Mouse (Mus musculus) liver, postnatal 0 days (tissue): ENCODE measurements around the gene Igfn1. TPM values are rescaled to one million over a fixed set of nuclear protein-coding genes. Genes with fewer than 3 reads are reported as not detected.

ENCODE experiments used
- ATAC-seq: fragments of 200-750 bp; cut with Nextera tagmentation; 2 replicates; pipeline ENCODE4 v1.8.0; 2017; ENCODE audit warnings: mild to moderate bottlenecking, moderate library complexity
- DNase-seq: peaks from one replicate; pipeline ENCODE4 v3.0.0-alpha.2; 2016
- H3K27ac ChIP-seq: fragments of 300-500 bp; sonication (generic); 2 replicates; pipeline ENCODE4 v1.5.1; 2014; ENCODE audit warnings: antibody characterized with exemption, moderate library complexity, mild to moderate bottlenecking, low read depth
- H3K27me3 ChIP-seq: fragments of 300-500 bp; sonication (generic); 2 replicates; pipeline ENCODE4 v1.6.1; 2014; ENCODE audit warnings: low read length, control low read depth, mixed read lengths; ENCODE audit not compliant: insufficient read depth
- H3K36me3 ChIP-seq: fragments of 300-500 bp; sonication (generic); replicated peaks from 2 replicates; pipeline ENCODE4 v1.6.1; 2014; ENCODE audit warnings: mild to moderate bottlenecking, control low read depth, low read length, moderate library complexity, mixed read lengths; ENCODE audit not compliant: insufficient read depth
- H3K4me1 ChIP-seq: fragments of 300-500 bp; sonication (generic); 2 replicates; pipeline ENCODE4 v1.6.1; 2014; ENCODE audit warnings: antibody characterized with exemption, mild to moderate bottlenecking, control low read depth; ENCODE audit not compliant: insufficient read depth
- H3K4me2 ChIP-seq: fragments of 300-500 bp; sonication (generic); 2 replicates; pipeline ENCODE4 v1.6.1; 2014; ENCODE audit warnings: low read depth, mild to moderate bottlenecking, low read length, moderate library complexity, mixed read lengths
- H3K4me3 ChIP-seq: fragments of 300-500 bp; sonication (generic); 2 replicates; pipeline ENCODE4 v1.5.1; 2014; ENCODE audit warnings: low read depth, low read length
- H3K9ac ChIP-seq: fragments of 300-500 bp; sonication (generic); replicated peaks from 2 replicates; pipeline ENCODE4 v1.6.1; 2014; ENCODE audit warnings: mild to moderate bottlenecking, moderate library complexity
- H3K9me3 ChIP-seq: fragments of 300-500 bp; sonication (generic); 2 replicates; pipeline ENCODE4 v1.6.1; 2016; ENCODE audit warnings: mild to moderate bottlenecking, control low read depth, low read length, mixed read lengths
- CTCF ChIP-seq: sonication (generic); IDR thresholded peaks from 2 replicates; pipeline ENCODE4 v1.5.1; 2016; ENCODE audit warnings: antibody characterized with exemption, low read depth
- EP300 ChIP-seq: IDR thresholded peaks from 2 replicates; pipeline ENCODE4 v1.6.1; 2016; ENCODE audit warnings: antibody characterized with exemption, low read depth, mild to moderate bottlenecking
- WGBS: fragments of 180-500 bp; shearing (Covaris S2); extraction: QIAGEN DNeasy Blood & Tissue Kit; methylation state at CpG from one replicate; pipeline ENCODE4 v1.1.7; 2014; ENCODE audit not compliant: insufficient replicate concordance; 5-methylcytosine and 5-hydroxymethylcytosine counted together
- polyA plus RNA-seq: library from polyadenylated mRNA; unstranded; fragments of >200 nt; fragmentation: Nextera tagmentation; extraction: Ambion mirVana; gene quantifications from 2 replicates; pipeline ENCODE4 v1.2.1, GENCODE M21; 2015

Igfn1 gene
- polyA plus RNA-seq, 1 experiment from 2014 or later: not detected

- DNase-seq (no peak), ATAC-seq (no peak)
- H3K9me3 ChIP-seq: no peaks in the 10 kb centered on the region
- no peak overlapping the region for H3K27ac ChIP-seq
- H3K27me3 ChIP-seq: no peaks in the 10 kb centered on the region
- H3K36me3 ChIP-seq: peaks cover 42% of the 10 kb centered on the region
- H3K9ac ChIP-seq: no peak overlapping the region
- 67% methylated on average over 7 of the region's 7 CpGs for WGBS
- H3K4me1 ChIP-seq: no peaks in the 10 kb centered on the region
- no peak overlapping the region for H3K4me2 ChIP-seq
- H3K4me3 ChIP-seq: no peak overlapping the region
- TF ChIP-seq CTCF (no peak), EP300 (no peak)
Measured at GRCm38 (mm10) chr1:136032961-136033360, 26.8 kb upstream of the Igfn1 start.

- H3K4me1 ChIP-seq: no peaks in the 10 kb centered on the region
- no peak for ATAC-seq
- WGBS: 77% methylated on average over 6 of the region's 8 CpGs
- TF ChIP-seq EP300: no peak
- TF ChIP-seq CTCF: no peak
- no peak for DNase-seq
- no peaks in the 10 kb centered on the region for H3K9me3 ChIP-seq
- peaks cover 55% of the 10 kb centered on the region for H3K36me3 ChIP-seq
- H3K9ac ChIP-seq: no peak overlapping the region
- no peak overlapping the region for H3K27ac ChIP-seq
- H3K27me3 ChIP-seq: no peaks in the 10 kb centered on the region
- H3K4me3 ChIP-seq: no peak overlapping the region
- no peak overlapping the region for H3K4me2 ChIP-seq
Measured at GRCm38 (mm10) chr1:136031697-136032096, 25.6 kb upstream of the Igfn1 start.

- DNase-seq (no peak), ATAC-seq (no peak)
- no peaks in the 10 kb centered on the region for H3K9me3 ChIP-seq
- peaks cover 70% of the 10 kb centered on the region for H3K36me3 ChIP-seq
- TF ChIP-seq CTCF (no peak), EP300 (no peak)
- no peak overlapping the region for H3K4me2 ChIP-seq
- no peak overlapping the region for H3K4me3 ChIP-seq
- no peaks in the 10 kb centered on the region for H3K27me3 ChIP-seq
- WGBS: 87% methylated on average over 7 of the region's 7 CpGs
- no peak overlapping the region for H3K9ac ChIP-seq
- H3K27ac ChIP-seq: no peak overlapping the region
- no peaks in the 10 kb centered on the region for H3K4me1 ChIP-seq
Measured at GRCm38 (mm10) chr1:136030201-136030600, 24.1 kb upstream of the Igfn1 start.

- no peak for TF ChIP-seq EP300
- no peak for TF ChIP-seq CTCF
- H3K36me3 ChIP-seq: peaks cover 26% of the 10 kb centered on the region
- H3K4me2 ChIP-seq: peak overlapping the region; percentile 85
- H3K9ac ChIP-seq: peak overlapping the region; percentile 76
- H3K27me3 ChIP-seq: no peaks in the 10 kb centered on the region
- DNase-seq (peak; percentile 71), ATAC-seq (peak; percentile 31)
- peak overlapping the region; percentile 73 for H3K27ac ChIP-seq
- H3K9me3 ChIP-seq: no peaks in the 10 kb centered on the region
- H3K4me1 ChIP-seq: peaks cover 31% of the 10 kb centered on the region
- WGBS: 10% methylated on average over 24 of the region's 24 CpGs
- peak overlapping the region; percentile 86 for H3K4me3 ChIP-seq
Measured at GRCm38 (mm10) chr1:136018390-136019189, 12.4 kb upstream of the Igfn1 start.

- Histone ChIP-seq H3K27me3 (no peaks in the 10 kb centered on the region), H3K9me3 (no peaks in the 10 kb centered on the region), H3K9ac (peak overlapping the region; percentile 76), H3K27ac (peak overlapping the region; percentile 73), H3K36me3 (peaks cover 19% of the 10 kb centered on the region), H3K4me2 (peak overlapping the region; percentile 85), H3K4me1 (peaks cover 34% of the 10 kb centered on the region), H3K4me3 (peak overlapping the region; percentile 86)
- ATAC-seq (peak; percentile 94), DNase-seq (peak; percentile 91)
- no peak for TF ChIP-seq EP300
- WGBS: 0% methylated on average over 22 of the region's 22 CpGs
Measured at GRCm38 (mm10) chr1:136017907-136018313, 11.8 kb upstream of the Igfn1 start.

GRCm38 (mm10) chr1:136017307-136017706, 11.2 kb upstream of the Igfn1 start:
- Histone ChIP-seq H3K27ac (peak overlapping the region; percentile 45; the same call in 1 of the 2 replicates), H3K9ac (0 out of 2 replicates have a peak overlapping the region, but pooled peaks have one; percentile 76), H3K27me3 (no peaks in the 10 kb centered on the region), H3K4me2 (peak overlapping the region; percentile 85), H3K4me3 (peak overlapping the region; percentile 86), H3K36me3 (peaks cover 15% of the 10 kb centered on the region), H3K9me3 (no peaks in the 10 kb centered on the region), H3K4me1 (peaks cover 34% of the 10 kb centered on the region)
- no peak for DNase-seq
- TF ChIP-seq CTCF (no peak), EP300 (no peak)
- WGBS: 74% methylated on average over 2 of the region's 2 CpGs
- no peak for ATAC-seq
